Comparison of ENCODE assay signal across 8 mouse cellular contexts in the genomic region with DNA sequence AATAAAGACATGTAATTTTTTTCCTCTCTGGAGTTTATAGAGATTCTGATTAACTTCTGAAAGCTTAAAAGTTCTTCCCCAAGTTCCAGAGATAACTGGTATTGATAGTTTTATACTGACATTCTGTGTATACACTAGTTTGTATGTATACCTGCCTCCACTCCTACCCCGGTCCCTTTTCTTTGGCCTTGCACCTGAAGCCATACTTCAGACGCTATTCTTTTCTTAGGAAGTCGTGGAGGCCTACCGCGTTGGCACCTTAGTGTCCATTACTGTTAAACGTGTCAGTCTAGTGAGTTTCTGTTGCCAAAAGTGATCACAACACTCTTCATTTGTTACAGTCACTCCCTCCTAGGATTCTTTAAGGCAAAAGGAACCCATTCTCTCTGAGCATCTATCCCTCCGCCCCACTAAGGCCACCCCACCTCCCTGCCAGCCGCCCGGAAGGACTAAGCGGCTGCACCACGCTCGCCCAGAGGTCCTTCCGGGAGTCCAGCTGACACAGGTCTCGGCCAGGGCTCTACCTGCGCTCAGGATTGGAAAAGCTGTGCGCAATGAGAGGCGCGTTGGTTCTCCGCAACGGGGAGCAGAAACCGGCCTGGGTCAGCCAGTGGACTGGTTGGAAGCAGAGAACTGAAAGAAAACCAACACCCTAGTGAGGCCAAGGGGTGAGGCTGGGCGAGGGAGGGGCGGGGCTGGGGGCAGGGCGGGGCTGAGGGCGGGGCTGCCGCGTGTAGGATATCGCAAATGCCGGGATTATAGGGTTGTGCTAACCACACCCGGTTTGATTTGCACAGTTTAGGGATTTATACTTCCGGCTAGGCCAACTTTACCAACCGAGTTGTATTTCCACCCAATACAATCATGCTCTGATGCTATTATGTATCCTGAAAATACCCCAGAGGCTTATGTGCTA. TPM values are rescaled to one million over a fixed set of nuclear protein-coding genes. Genes with fewer than 3 reads are reported as not detected.
DNase-seq lines count a peak whose midpoint lies in the region; ATAC-seq and TF ChIP-seq lines count a peak whose summit lies in the region.

Gene Tep1 (minus strand): TSS at position 672 of the 916 bp plus-strand sequence.

- H3K36me3 ChIP-seq in embryonic facial prominence, embryonic 10.5 days (replicated peaks) = no peaks in the 10 kb centered on the region
- peaks cover 16% of the 10 kb centered on the region; the same call in 1 of the 2 replicates for H3K36me3 ChIP-seq in intestine, postnatal 0 days (ENCODE audit: control insufficient read depth, insufficient read depth)
- H3K36me3 ChIP-seq in limb, embryonic 11.5 days (ENCODE audit: control insufficient read depth, insufficient read depth, low read length) = no peaks in the 10 kb centered on the region
- no peaks in the 10 kb centered on the region for H3K36me3 ChIP-seq in midbrain, embryonic 13.5 days
- H3K36me3 ChIP-seq in small intestine, adult 2 months (ENCODE audit: control insufficient read depth, insufficient read depth, low read length) = peaks cover 24% of the 10 kb centered on the region

- H3K9ac ChIP-seq in intestine, postnatal 0 days (ENCODE audit: low read depth, low read length) = peak within 1 kb of the TSS; percentile 64
- peak within 1 kb of the TSS; percentile 64 for H3K9ac ChIP-seq in limb, embryonic 11.5 days (ENCODE audit: low read length)
- H3K9ac ChIP-seq in midbrain, embryonic 13.5 days (replicated peaks) = peak within 1 kb of the TSS; percentile 54

- H3K4me2 ChIP-seq in intestine, postnatal 0 days (replicated peaks; ENCODE audit: low read depth) = peak within 1 kb of the TSS; percentile 77
- H3K4me2 ChIP-seq in limb, embryonic 11.5 days (ENCODE audit: low read depth, severe bottlenecking) = peak within 1 kb of the TSS; percentile 59
- H3K4me2 ChIP-seq in midbrain, embryonic 13.5 days (replicated peaks) = peak within 1 kb of the TSS; percentile 60

- peak within 1 kb of the TSS; percentile 87 for H3K27ac ChIP-seq in embryonic facial prominence, embryonic 10.5 days (replicated peaks)
- H3K27ac ChIP-seq in intestine, postnatal 0 days (ENCODE audit: low read depth, low read length) = peak within 1 kb of the TSS; percentile 97
- H3K27ac ChIP-seq in limb, embryonic 11.5 days (replicated peaks; ENCODE audit: low read depth, low read length) = 0 out of 2 replicates have a peak within 1 kb of the TSS, but pooled peaks have one; percentile 21
- no peak within 1 kb of the TSS for H3K27ac ChIP-seq in midbrain, embryonic 13.5 days
- peak within 1 kb of the TSS; percentile 94 for H3K27ac ChIP-seq in small intestine, adult 2 months (ENCODE audit: insufficient read depth, low read depth, low read length)

- TF ChIP-seq CTCF in intestine, postnatal 0 days (IDR thresholded peaks at IDR 0.05; ENCODE audit: low read depth) = no peak
- no peak for TF ChIP-seq CTCF in small intestine, adult 2 months (IDR thresholded peaks at IDR 0.05; ENCODE audit: extremely low read depth, insufficient read length, insufficient replicate concordance, low read depth, low read length)

- peak; percentile 94 for ATAC-seq in granulocyte monocyte progenitor cell, adult 5-6 weeks (replicated peaks; ENCODE audit: poor library complexity, severe bottlenecking)
- peak; percentile 91 for ATAC-seq in intestine, postnatal 0 days
- peak; percentile 86 for ATAC-seq in limb, embryonic 11.5 days (ENCODE audit: insufficient number of reproducible peaks, low FRiP score, low TSS enrichment, low read depth)
- ATAC-seq in midbrain, embryonic 13.5 days = peak; percentile 91

- H3K9me3 ChIP-seq in embryonic facial prominence, embryonic 10.5 days = no peaks in the 10 kb centered on the region
- H3K9me3 ChIP-seq in intestine, postnatal 0 days (ENCODE audit: control insufficient read depth) = no peaks in the 10 kb centered on the region
- H3K9me3 ChIP-seq in limb, embryonic 11.5 days (ENCODE audit: control insufficient read depth, low read length) = no peaks in the 10 kb centered on the region
- no peaks in the 10 kb centered on the region for H3K9me3 ChIP-seq in midbrain, embryonic 13.5 days

- H3K4me1 ChIP-seq in embryonic facial prominence, embryonic 10.5 days = peaks cover 11% of the 10 kb centered on the region
- peaks cover 8% of the 10 kb centered on the region; the same call in 1 of the 2 replicates for H3K4me1 ChIP-seq in intestine, postnatal 0 days (replicated peaks; ENCODE audit: control insufficient read depth, insufficient read depth, low read length)
- H3K4me1 ChIP-seq in limb, embryonic 11.5 days (ENCODE audit: control insufficient read depth, insufficient read depth, low read length) = no peaks in the 10 kb centered on the region
- peaks cover 10% of the 10 kb centered on the region; the same call in 1 of the 2 replicates for H3K4me1 ChIP-seq in midbrain, embryonic 13.5 days (replicated peaks)
- H3K4me1 ChIP-seq in small intestine, adult 2 months (ENCODE audit: control insufficient read depth, insufficient read depth, insufficient read length, low read length) = peaks cover 24% of the 10 kb centered on the region; the same call in 1 of the 2 replicates

- peak; percentile 84; the same call in 1 of the 2 replicates for TF ChIP-seq POLR2A in small intestine, adult 2 months (IDR thresholded peaks at IDR 0.05; ENCODE audit: low read depth, low read length)

- peak; percentile 87 for DNase-seq in 3134 (ENCODE audit: extremely low read depth, insufficient read length, low spot score)
- peak; percentile 90 for DNase-seq in adrenal gland, postnatal 14 days
- peak; percentile 83 for DNase-seq in embryonic facial prominence, embryonic 10.5 days (ENCODE audit: low spot score)
- peak; percentile 81 for DNase-seq in limb, embryonic 11.5 days (ENCODE audit: low spot score)

- 6% methylated on average over 32 of the region's 32 CpGs for WGBS in embryonic facial prominence, embryonic 10.5 days
- WGBS in intestine, postnatal 0 days = 5% methylated on average over 32 of the region's 32 CpGs
- 7% methylated on average over 32 of the region's 32 CpGs for WGBS in limb, embryonic 11.5 days
- 7% methylated on average over 32 of the region's 32 CpGs for WGBS in midbrain, embryonic 13.5 days
- 1% methylated on average over 32 of the region's 32 CpGs for WGBS in small intestine, adult 2 months

- peak within 1 kb of the TSS; percentile 71 for H3K4me3 ChIP-seq in embryonic facial prominence, embryonic 10.5 days
- H3K4me3 ChIP-seq in intestine, postnatal 0 days (ENCODE audit: low read depth, low read length) = peak within 1 kb of the TSS; percentile 63
- H3K4me3 ChIP-seq in limb, embryonic 11.5 days (ENCODE audit: low read depth, low read length) = peak within 1 kb of the TSS; percentile 46
- H3K4me3 ChIP-seq in midbrain, embryonic 13.5 days (replicated peaks) = peak within 1 kb of the TSS; percentile 45
- peak within 1 kb of the TSS; percentile 72 for H3K4me3 ChIP-seq in small intestine, adult 2 months (ENCODE audit: low read depth, low read length)

- H3K27me3 ChIP-seq in embryonic facial prominence, embryonic 10.5 days (replicated peaks; ENCODE audit: low read depth, poor library complexity, severe bottlenecking) = no peaks in the 10 kb centered on the region
- no peaks in the 10 kb centered on the region for H3K27me3 ChIP-seq in intestine, postnatal 0 days (replicated peaks; ENCODE audit: control insufficient read depth, insufficient read depth, low read length)
- H3K27me3 ChIP-seq in limb, embryonic 11.5 days (ENCODE audit: control insufficient read depth, insufficient read depth, low read length) = no peaks in the 10 kb centered on the region
- H3K27me3 ChIP-seq in midbrain, embryonic 13.5 days = no peaks in the 10 kb centered on the region
- no peaks in the 10 kb centered on the region for H3K27me3 ChIP-seq in small intestine, adult 2 months (ENCODE audit: control insufficient read depth, insufficient read depth, low read length)

RNA-seq across cellular contexts. Expression of gene Tep1, which starts in this region (rescaled TPM):
- total RNA-seq in adrenal gland, postnatal 14 days (2021) = 20.8 and 23.3 TPM in 2 replicates
- polyA plus RNA-seq in embryonic facial prominence, embryonic 10.5 days (2016; fragmentation: Nextera tagmentation; extraction: Ambion mirVana) = 4.0 and 5.5 TPM in 2 replicates
- total RNA-seq in granulocyte monocyte progenitor cell, adult 5-6 weeks (2014; fragmentation: Nextera tagmentation) = 41.8 and 54.2 TPM in 2 replicates
- total RNA-seq in granulocyte monocyte progenitor cell, adult 5-6 weeks (2017) = 17.4 and 21.1 TPM in 2 replicates
- polyA plus RNA-seq in intestine, postnatal 0 days (2015; fragmentation: Nextera tagmentation; extraction: Ambion mirVana) = 23.7 and 23.8 TPM in 2 replicates
- polyA plus RNA-seq in limb, embryonic 11.5 days (2014; fragmentation: Nextera tagmentation; extraction: Ambion mirVana) = 5.2 and 6.2 TPM in 2 replicates
- 2.7 and 4.5 TPM in 2 replicates for polyA plus RNA-seq in midbrain, embryonic 13.5 days (2015; fragmentation: Nextera tagmentation; extraction: Ambion mirVana)
- polyA plus RNA-seq in small intestine, adult 2 months (2012; rRNA removed) = 48.1 and 105 TPM in 2 replicates
